In the genomic region with DNA sequence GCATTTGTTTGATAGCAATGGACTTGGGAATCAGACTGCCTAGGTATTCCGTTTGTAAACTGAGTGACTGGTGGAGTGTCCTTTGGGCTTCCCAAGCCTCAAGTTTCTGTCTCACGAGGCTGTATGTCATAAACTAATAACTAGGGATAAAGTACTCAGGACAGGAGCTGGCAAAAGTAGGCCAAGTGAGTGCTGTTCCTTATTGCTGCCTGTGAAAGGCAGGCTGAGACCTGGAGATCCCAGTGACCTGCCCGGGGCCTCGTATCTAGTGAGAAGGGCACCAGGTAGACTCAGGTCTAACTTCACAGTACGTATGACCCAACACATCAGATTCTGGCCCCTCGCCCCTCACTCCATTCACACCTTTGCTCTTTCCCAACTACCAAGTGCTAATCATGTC, we compare ENCODE assay signal across 37 mouse cellular contexts. TPM values are rescaled to one million over a fixed set of nuclear protein-coding genes. Genes with fewer than 3 reads are reported as not detected.
"Had no signal": no experiment of that assay in that cellular context is flagged by ENCODE, and none has a peak within 500 bp of the region (broad histone marks: within the 10 kb centered on the region; RNA-seq: fewer than 3 reads in every experiment).

No protein-coding gene starts in this region.

- H3K9me3 ChIP-seq: heart, embryonic 10.5 days; heart, embryonic 12.5 days; heart, embryonic 13.5 days; heart, embryonic 15.5 days; hindbrain, embryonic 10.5 days; hindbrain, embryonic 12.5 days; hindbrain, embryonic 13.5 days; hindbrain, embryonic 15.5 days; kidney, embryonic 15.5 days had no signal

- H3K4me2 ChIP-seq: heart, embryonic 11.5 days; heart, embryonic 12.5 days; heart, embryonic 13.5 days; heart, embryonic 15.5 days; hindbrain, embryonic 12.5 days; hindbrain, embryonic 13.5 days; hindbrain, embryonic 14.5 days; hindbrain, embryonic 15.5 days; kidney, embryonic 15.5 days had no signal

- DNase-seq: heart, postnatal 10 days; heart, postnatal 14 days; heart, postnatal 36 days; heart, postnatal 4 days; kidney, adult 11 months; kidney, adult 18-20 months; kidney, adult 2 months; kidney, adult 8-10 months; kidney, adult 9 months; kidney, postnatal 10 days; kidney, postnatal 14 days; kidney, postnatal 25 days; kidney, postnatal 36 days; kidney, postnatal 4 days; layer of hippocampus, adult 9-11 months; layer of hippocampus, postnatal 36 days had no signal

- H3K9ac ChIP-seq: heart, embryonic 12.5 days; heart, embryonic 13.5 days; heart, embryonic 15.5 days; hindbrain, embryonic 12.5 days; hindbrain, embryonic 13.5 days; hindbrain, embryonic 14.5 days; hindbrain, embryonic 15.5 days; kidney, embryonic 15.5 days had no signal

- H3K27ac ChIP-seq: heart, embryonic 10.5 days; heart, embryonic 13.5 days; heart, embryonic 15.5 days; hindbrain, embryonic 10.5 days; hindbrain, embryonic 12.5 days; hindbrain, embryonic 13.5 days; hindbrain, embryonic 14.5 days; hindbrain, embryonic 15.5 days; hindbrain, postnatal 0 days; kidney, embryonic 15.5 days; kidney, postnatal 0 days; layer of hippocampus, adult 2 months; left cerebral cortex, adult 2 months had no signal

- H3K36me3 ChIP-seq: heart, embryonic 10.5 days; heart, embryonic 12.5 days; heart, embryonic 13.5 days; heart, embryonic 15.5 days; hindbrain, embryonic 10.5 days; hindbrain, embryonic 12.5 days; hindbrain, embryonic 13.5 days; hindbrain, embryonic 15.5 days; kidney, embryonic 15.5 days had no signal

- H3K4me3 ChIP-seq: heart, embryonic 10.5 days; heart, embryonic 12.5 days; heart, embryonic 13.5 days; heart, embryonic 15.5 days; hindbrain, embryonic 10.5 days; hindbrain, embryonic 12.5 days; hindbrain, embryonic 13.5 days; hindbrain, embryonic 15.5 days; kidney, embryonic 15.5 days; layer of hippocampus, adult 2 months; left cerebral cortex, adult 2 months had no signal

- ATAC-seq: hindbrain, embryonic 16.5 days; hindbrain, postnatal 0 days; inflammation-experienced regulatory T-cells, adult 6 months had no signal

RNA-seq across cellular contexts. Expression of a gene that starts 54.1 kb away (rescaled TPM):
- polyA plus RNA-seq: heart, embryonic 14.5 days; heart, embryonic 16.5 days; heart, postnatal 0 days; inflammation-experienced regulatory T-cells, adult 6 months; kidney, adult 2 months; kidney, embryonic 14.5 days had no signal
